Mouse (Mus musculus) gastrocnemius, postnatal 10 days (tissue): ENCODE results near the gene Fzd7. TPM values are rescaled to one million over a fixed set of nuclear protein-coding genes. Genes with fewer than 3 reads are reported as not detected.

Experiments used
- DNase-seq: peaks from one replicate; pipeline ENCODE4 v3.0.0; 2021; ENCODE audit warnings: mixed read lengths
- total RNA-seq, 2 experiments: library from RNA; stranded (reverse); gene quantifications; 2 replicates each; pipeline ENCODE4 v1.2.3; 2021

Gene Fzd7
- total RNA-seq, 2 experiments from 2014 or later = 35.8 to 37.6 TPM

DNA sequence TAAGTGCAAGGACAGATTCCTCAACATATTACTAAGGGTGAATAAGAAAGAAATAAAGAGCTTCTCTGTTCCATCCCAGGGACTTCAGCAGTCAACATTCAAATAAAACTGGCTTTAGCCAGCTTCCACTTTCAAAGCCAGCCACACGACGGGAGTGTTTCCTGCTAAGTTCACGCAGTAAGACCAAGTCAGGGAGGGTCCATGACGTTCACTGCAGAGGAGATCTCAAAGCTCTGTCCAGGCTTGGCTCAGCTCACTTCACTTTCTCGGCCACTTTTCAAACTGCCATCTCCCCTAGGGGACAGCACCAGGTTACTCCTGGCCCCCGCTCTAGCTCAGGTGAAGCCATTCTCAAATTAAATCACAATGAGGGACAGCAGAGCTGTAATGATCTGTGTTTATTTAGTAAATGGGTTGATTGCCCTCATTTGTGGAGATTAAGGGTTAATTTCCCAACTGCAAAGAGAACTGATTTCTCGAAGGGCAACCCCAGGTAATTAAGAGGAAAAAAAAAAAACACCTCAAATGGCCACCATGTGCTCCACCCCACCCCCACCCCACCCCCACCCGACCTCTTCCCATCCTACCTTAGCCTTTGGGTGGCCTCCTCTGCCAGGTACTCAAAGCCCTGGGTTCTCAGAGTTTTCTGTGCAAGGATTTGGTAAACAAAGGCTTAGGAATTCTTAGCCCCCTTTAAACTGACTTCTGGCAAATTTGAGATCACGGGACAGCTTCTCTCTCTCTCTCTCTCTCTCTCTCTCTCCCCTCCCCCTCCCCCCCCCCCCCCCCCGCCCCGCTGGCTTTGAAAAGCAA, 9.7 kb upstream of the Fzd7 start:
- no peak for DNase-seq

DNA sequence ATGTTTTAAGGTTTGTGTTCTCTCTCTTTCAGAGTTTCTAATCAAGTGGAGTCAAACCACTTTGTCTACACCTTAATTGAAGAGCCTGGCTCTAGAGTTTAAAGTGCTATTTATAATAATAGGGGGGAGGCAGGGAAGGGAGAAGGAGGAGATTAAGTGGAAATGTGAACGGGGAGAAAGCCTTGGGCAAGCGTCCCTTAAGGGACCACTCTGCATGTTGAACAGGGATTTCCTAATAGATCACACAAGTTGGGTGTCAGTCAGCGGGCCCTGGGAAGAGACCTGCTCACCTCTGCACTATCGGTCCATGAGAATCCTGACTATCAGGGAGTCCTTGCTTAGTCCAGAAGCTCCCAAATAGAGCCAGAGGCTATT, 9.1 kb upstream of the Fzd7 start:
- no peak for DNase-seq

DNA sequence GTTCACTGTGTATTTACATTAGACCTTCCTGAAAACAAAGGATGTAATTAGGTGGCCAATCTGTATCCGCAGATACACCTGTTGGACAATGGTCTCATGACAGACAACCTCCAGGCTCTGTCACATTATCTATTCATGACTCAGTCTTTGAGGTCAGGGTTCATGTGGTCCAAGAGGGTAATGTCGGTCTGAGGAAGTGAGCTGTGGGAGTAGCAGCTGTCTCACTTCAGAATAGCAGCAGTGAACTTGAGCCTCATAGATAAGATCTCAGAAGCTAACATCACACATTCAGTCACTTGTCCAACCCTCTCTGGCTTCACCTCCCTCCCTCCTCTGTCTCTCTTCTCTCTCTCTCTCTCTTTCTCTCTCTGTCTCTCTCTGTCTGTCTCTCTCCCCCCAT, 6.6 kb upstream of the Fzd7 start:
- DNase-seq = no peak

DNA sequence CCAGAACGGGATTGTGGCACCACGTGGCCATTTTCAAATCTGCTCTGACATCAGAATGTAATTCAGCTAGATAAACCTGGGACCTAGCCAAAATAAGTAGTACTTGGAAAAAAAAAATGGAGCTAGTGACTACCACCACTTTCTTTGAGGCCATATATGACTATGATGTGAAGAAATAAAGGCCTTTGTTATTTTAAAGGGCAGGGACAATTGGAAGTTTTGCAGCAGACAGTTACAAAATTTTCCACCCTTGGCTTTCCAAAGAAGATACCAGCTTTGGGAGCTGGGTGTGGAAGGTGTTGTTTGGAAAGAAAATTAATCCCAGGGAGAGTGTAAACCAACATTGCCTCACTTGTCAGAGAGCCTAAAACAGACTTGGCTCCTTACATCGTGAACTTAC, 3.3 kb upstream of the Fzd7 start:
- no peak for DNase-seq

DNA sequence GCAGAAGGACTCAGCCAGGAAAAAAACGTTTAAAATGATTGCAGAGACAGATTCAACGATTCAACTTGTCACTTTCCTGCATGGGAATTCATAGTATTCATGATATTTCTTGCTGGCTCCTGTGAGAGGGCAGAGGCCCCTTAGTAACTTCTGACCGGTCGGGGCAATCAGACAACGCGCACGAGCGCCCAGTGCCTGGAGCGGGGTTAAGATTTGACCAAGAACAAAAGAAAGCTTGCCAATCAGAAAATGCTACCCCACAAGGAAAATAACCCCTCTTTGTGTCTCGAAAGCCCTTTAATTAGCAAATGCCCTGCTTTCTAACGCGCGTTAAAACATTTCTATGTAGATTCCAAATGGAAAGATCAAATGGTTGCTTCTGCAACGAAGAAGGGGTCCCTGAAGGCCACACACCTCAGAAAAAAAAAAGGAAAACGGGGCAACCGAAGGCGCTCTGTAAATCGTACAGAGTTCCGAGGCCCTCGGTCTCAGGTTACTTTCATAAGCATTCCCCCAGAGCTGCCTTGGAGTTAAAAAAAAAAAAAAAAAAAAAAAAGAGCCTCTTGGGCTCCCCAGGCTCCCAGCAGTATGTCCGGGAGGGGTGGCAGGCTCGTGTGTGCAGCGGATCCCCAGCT, 1.3 kb upstream of the Fzd7 start:
- peak; percentile 18 for DNase-seq

DNA sequence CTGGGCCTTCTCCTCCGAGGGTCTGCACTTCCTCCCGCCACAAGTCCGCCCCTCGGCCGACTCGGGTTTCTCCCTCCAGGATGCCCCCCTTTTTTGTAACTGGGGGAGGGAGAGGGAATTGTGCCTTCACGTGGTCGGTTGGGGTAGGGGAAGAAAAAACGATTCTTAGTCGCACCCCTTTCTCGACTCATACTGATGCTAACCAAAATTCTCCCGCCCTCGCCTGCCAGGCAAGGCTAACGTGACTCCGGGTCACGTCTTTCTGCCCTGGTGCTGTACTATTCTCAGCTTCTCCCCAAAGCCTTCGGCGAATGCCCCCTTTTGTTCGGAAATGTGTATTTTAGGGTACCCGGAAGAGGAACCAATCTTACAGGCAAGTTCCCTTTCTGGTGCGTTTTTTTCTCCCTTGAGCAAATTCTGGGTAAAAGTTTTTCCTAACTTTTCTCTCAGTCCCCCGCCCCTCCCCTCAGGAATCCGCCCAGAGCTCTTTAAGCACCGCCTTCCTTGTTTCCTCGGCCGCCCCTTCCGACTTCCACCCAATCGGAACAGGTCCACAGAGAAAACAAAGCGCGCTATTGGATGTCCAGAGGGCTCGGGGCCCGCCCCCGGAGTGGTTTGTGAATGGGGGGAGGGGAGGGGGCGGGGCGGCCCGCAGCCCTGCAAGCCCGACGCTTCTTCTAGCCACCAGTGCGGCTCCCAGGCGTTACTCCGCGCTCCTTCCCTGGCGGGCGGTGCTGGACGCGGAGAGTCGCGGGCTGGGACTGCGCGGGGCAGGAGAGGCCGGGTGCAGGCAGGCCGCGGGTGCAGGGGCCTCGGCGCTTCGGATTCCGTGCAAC, 550 bp upstream of the Fzd7 start:
- DNase-seq = peak; percentile 90

DNA sequence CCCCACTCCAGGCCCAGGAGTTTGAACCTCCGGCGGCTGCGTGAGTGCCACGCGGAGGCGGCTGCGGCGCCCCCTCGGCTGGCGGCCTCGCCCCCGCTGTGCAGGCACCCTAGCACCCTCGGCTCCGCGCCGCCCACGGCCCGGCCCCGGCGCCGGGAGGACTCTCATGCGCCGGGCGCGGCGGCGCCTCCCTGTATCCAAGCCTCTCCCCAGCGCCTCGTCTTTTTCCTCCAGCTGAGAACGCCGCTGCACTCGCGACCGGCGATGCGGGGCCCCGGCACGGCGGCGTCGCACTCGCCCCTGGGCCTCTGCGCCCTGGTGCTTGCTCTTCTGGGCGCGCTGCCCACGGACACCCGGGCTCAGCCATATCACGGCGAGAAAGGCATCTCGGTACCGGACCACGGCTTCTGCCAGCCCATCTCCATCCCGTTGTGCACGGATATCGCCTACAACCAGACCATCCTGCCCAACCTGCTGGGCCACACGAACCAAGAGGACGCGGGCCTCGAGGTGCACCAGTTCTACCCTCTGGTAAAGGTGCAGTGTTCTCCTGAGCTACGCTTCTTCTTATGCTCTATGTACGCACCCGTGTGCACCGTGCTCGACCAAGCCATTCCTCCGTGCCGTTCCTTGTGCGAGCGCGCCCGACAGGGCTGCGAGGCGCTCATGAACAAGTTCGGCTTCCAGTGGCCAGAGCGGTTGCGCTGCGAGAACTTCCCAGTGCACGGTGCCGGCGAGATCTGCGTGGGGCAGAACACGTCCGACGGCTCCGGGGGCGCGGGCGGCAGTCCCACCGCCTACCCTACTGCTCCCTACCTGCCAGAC, 684 bp downstream of the Fzd7 start:
- DNase-seq = peak; percentile 66

DNA sequence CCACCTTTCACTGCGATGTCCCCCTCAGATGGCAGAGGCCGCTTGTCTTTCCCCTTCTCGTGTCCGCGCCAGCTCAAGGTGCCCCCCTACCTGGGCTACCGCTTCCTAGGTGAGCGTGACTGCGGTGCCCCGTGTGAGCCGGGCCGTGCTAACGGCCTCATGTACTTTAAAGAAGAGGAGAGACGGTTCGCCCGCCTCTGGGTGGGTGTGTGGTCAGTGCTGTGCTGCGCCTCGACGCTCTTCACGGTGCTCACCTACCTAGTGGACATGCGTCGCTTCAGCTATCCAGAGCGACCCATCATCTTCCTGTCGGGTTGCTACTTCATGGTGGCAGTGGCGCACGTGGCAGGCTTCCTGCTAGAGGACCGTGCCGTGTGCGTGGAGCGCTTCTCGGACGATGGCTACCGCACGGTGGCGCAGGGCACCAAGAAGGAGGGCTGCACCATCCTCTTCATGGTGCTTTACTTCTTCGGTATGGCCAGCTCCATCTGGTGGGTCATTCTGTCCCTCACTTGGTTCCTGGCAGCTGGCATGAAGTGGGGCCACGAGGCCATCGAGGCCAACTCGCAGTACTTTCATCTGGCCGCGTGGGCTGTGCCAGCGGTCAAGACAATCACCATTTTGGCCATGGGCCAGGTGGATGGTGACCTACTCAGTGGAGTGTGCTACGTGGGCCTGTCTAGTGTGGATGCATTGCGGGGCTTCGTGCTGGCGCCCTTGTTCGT, 1.5 kb downstream of the Fzd7 start:
- peak; percentile 78 for DNase-seq

DNA sequence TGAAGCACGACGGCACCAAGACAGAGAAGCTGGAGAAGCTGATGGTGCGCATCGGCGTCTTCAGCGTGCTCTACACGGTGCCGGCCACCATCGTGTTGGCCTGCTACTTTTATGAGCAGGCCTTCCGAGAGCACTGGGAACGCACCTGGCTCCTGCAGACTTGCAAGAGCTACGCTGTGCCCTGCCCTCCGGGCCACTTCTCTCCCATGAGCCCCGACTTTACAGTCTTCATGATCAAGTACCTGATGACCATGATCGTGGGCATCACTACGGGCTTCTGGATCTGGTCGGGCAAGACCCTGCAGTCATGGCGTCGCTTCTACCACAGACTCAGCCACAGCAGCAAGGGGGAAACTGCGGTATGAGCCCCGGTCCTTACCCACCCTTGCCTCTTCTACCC, 2.1 kb downstream of the Fzd7 start:
- no peak for DNase-seq

DNA sequence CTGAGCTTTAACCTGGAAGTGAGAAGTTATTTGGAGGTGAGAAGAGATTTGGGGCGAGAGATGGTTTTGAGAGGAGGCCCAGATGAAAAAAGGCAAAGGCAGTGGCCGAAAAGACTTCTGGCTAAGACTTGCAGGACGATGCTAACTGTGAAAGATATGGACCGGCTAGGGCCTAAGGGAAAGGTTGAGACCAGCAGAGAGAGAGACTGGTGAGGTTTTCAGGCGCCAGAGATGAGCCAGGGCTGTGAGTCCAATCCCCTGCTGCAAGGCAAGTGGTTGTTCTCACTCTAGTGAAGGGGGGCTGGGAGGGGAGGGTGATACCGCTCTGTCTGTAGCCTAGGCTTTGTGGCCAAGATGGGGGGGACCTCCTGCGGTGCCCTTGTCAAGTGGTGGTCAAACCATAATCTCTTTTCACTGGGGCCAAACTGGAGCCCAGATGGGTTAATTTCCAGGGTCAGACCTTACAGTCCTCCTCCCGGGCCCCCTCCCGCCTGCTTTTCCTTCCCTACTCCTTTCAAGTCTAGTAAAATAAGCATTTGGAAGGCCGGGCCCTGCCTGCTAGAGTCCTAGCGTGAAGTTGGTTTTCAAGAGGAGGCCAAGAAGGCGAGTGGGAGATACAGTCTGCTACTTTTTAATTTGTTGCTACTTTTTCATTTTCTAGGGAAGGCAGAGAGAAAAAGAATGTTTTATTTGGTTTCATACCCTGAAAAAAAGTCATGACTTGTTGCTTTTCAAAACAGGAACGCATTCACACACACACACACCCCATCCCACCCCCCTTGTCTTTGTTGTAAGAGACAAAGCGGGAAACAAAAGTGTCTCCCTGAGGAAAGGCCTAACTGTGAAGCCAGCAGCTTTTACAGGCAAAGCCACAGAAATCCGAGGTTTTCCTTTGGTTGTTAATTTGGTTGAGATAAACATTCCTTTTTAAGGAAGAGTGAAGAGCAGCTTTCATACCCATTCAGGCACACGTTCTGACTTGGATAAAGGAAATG, 2.9 kb downstream of the Fzd7 start:
- DNase-seq = peak; percentile 26

DNA sequence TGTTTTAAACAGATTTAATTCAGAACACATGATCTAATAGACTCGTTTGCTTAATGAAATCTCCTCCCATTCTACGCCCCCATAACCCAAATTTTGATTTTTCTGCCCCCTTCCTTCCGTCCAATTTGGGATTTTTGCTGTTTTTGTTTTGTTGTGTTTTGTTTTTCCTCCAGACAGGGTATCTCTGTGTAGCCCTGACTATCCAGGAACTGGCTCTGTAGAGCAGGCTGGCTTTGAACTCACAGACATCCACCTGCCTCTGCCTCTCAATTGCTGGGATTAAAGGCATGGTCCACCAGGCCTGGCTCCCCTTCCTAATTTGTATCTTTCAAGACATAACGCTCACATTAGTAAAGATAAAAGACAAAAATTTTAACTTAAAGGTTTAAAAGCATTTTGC, 3.6 kb downstream of the Fzd7 start:
- DNase-seq = no peak

DNA sequence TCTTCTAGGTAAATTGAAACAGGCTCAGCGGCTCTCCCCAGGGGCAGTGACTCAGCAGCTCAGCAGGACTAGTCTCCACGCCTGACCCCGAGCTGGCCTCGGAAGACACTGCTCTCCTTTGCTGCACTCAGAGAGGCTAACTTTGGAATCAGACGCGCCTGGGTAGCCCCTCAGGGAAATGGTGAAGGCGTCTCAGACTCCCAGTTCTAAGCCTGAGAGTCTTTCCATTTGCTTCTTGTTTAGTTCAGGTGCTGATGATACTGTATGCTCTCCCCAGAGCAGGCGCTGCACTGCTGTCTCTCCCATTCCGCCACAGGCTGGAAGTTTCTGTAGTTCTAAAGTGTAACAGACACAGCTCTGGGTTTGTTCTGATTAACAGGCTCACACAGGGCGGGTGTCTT, 5.4 kb downstream of the Fzd7 start:
- DNase-seq = peak; percentile 32

DNA sequence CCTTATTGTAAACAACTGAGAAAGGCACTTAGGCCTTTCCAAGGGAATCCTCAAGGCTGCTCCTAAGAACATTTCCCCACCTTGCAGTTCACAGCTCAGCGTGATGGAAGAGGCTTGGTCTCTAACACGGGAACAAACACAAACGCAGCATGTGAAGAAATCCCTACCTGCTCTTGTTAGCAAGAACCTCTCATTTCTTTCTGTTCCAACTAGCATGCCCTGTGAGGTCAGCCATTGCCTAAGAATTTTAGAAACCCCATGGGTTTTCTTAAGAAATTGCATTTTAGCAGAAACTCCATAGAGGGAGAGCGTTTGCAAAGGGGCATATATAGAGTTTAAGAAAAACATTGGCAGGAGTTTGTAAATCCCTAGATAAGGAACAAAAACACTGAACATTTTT, 6.3 kb downstream of the Fzd7 start:
- DNase-seq = no peak

DNA sequence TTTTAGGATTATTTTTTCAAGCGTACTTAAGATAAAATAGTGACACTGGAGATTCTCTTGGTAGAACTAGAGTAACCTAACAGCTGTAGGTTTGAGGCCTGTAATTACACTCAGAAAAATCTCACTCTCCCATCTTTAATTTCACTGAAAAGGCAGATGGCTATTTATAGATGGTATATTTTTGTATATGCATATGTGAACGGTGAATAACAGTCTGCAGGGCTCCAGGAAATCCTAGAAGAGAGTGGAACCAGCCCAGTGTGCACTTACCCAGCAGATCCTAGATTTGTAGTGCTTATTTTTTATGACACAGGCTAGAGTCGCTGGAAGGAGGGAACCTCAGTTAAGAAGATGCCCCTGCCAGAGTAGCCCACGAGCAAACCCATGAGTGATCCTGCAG, 6.8 kb downstream of the Fzd7 start:
- DNase-seq = no peak

DNA sequence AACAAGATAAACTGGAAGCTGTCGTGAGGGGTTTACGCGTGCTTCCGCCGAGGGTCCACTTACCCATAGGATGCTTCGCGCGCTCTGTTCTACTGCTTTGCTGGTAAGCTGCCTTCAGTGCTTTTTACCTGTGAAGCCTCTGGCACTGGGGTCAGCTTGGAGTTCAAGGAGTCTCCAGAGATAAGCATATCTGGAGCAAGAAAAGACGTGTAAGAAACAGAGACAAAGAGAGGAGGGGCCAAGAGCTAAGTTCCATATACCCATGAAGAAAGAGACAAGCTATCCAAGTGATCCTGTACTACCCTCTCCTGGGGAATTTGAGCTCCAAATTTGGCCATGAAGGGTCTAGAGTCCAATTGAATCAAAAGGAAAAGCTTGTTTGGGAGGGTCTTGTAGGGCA, 9.3 kb downstream of the Fzd7 start:
- no peak for DNase-seq

DNA sequence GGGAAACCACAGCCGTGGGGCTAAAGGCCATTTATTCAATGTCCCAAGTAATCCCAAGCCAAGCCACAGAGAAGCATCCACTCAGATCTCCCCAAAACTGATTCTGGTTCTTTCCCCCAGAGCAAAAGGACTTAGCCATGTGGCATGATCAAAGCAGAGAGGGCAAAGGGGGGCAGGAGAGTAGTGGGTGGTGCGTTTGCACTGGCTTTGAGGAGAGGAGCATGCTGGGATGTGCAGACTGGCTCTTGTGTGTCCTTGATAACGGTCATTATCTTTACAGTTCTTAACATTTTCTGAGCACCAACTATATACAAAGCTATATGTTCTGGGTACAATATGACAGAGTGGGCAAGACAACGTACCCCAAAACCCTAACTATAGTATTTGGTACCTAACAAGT, 10.2 kb downstream of the Fzd7 start:
- DNase-seq = no peak

DNA sequence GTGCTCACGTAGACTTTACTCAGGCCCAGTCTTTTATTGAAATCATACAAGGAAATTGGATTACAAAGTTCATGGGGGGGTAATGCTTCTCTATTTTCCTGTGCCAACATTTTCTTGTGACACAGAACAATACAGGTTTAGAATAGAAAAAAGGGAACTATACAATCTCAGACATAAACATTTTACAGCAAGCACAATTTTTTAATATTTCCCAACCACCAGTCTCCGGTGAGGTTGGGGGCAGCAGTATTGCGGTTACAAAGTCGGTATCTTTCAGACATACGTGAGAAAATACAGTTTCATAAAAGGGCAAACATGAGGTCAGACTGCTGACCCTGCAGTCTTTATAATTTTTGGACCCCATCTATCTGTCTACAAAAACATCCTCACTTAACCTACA, 13.7 kb downstream of the Fzd7 start:
- no peak for DNase-seq

DNA sequence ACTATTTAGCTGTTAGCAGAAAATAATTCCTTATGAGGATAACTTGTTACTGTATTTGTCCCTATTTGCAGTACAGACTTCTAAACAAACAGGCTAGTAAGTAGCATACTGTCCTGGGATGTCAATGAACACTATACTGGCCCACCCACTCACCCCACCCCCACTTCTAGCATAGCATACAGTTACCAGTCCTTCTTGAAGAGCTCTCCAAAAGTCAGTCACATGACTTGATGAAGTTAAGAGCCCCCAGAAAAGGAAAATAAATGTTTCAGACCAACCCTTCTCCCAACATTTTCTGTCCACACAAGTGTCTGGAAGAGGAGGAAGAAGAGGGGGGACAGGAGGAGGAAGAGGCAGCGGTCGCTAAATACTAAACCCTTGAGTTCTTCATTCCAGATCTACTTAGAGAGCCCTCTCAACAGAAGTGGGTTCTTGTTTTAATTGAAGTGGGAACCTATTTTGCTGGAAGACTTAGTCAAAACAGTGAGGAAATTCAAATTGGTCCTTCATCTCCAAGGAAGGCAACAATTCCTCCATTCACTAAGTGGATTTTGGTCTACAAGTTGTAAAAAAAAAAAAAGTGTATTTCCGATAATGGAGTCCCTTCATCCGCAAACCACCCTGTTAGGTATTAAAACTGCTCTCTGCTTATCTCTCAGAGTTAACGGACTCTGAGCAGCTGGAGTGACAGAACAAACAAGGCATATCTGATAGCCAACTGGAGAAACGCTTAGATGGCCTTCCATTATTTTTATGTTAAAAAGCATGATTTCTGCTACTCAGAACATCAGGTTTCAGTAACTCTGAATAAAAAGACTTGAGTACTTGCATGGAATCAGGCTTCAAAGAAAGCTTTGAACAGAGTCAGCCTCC, 15.8 kb downstream of the Fzd7 start:
- no peak for DNase-seq

DNA sequence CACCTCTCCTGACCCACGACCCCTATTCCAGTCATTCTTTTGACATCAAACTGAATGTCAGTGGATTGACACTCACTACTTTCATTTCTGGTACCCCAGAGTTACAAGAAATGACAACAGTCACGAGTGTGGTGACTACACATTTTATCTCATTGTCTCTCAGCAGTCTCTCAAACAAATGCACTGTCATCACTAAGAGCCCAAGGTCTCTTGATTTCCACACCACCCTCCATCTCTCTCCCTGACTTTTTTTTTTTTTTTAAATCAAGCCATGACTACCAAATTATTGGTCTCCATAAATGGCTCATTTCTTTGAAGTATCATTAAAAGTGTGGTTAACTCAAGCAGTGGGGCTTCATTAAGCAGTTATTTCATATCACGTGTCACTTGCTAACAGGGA, 17.1 kb downstream of the Fzd7 start:
- DNase-seq = no peak
